Mouse (Mus musculus): ENCODE data around the gene Gm20479.

DNA sequence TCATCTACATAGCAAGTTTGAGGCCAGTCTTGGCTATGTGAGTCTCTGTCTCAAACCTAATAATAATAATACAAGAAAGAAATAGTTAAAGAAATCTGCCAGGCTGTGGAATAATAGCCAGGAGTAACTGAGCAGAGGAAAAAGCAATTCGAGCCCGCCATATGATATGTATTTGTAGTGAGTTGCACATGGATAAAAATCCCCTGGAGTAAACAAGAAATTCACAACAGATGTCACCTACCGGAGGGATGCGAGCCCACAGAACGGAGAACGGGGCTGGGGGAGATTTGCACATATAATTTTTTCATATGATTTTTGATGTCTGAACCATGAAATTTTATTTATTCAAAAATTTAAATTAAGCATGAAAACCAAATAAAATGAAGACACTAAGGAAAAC, 22.6 kb upstream of the Gm20479 start:
- TF ChIP-seq USF1 (IDR thresholded peaks at IDR 0.05; ENCODE audit: low read depth, low read length) (no peak), E2F4 (IDR thresholded peaks at IDR 0.05; ENCODE audit: borderline replicate concordance, low read depth, low read length) (no peak), ZC3H11A (IDR thresholded peaks at IDR 0.05; ENCODE audit: low read depth, low read length) (no peak), NELFE (IDR thresholded peaks at IDR 0.05; ENCODE audit: low read depth, low read length) (no peak)

Data from MEL (cell line).